Mouse (Mus musculus) thymus, postnatal 36 days (tissue): ENCODE measurements around the gene Bpifb2.
A peak's percentile ranks its signal among the peaks of the same experiment; 100 is the strongest.

Experiments
- DNase-seq, 2 experiments: peaks; one replicate each; pipeline ENCODE4 v3.0.0; 2022; ENCODE audit warnings: mixed read lengths in 2 of 2

The Bpifb2 gene

GRCm38 (mm10) chr2:153935348-153935747, 60.5 kb downstream of the Bpifb2 start:
- DNase-seq = no peak

GRCm38 (mm10) chr2:153937843-153938242, 63.0 kb downstream of the Bpifb2 start, which contains the start of gene Bpifb4:
Gene Bpifb4, plus strand, starts transcription at chr2:153938212.
- no peak for DNase-seq

GRCm38 (mm10) chr2:153943537-153943936, 68.7 kb downstream of the Bpifb2 start:
- peak; percentile 32 to 46 for DNase-seq

GRCm38 (mm10) chr2:153944567-153944966, 69.7 kb downstream of the Bpifb2 start:
- DNase-seq = no peak
